Mouse (Mus musculus) lung, embryonic 16.5 days (tissue): ENCODE results near the gene Abcc1. TPM values are rescaled to one million over a fixed set of nuclear protein-coding genes. Genes with fewer than 3 reads are reported as not detected.

ENCODE experiments used
- ATAC-seq: fragments of 200-750 bp; cut with Nextera tagmentation; 2 replicates; pipeline ENCODE4 v1.8.0; 2017; ENCODE audit warnings: low read depth, mild to moderate bottlenecking, moderate library complexity
- H3K27ac ChIP-seq: fragments of 300-500 bp; sonication (generic); 2 replicates; pipeline ENCODE4 v1.5.1; 2014; ENCODE audit warnings: mild to moderate bottlenecking, control low read depth, low read length
- H3K27me3 ChIP-seq: fragments of 300-500 bp; sonication (generic); 2 replicates; pipeline ENCODE4 v1.6.1; 2014; ENCODE audit warnings: low read depth, low read length, mixed read lengths; ENCODE audit not compliant: control insufficient read depth, insufficient read depth
- H3K36me3 ChIP-seq: fragments of 300-500 bp; sonication (generic); 2 replicates; pipeline ENCODE4 v1.6.1; 2014; ENCODE audit warnings: low read length; ENCODE audit not compliant: control insufficient read depth, insufficient read depth
- H3K4me1 ChIP-seq: fragments of 300-500 bp; sonication (generic); replicated peaks from 2 replicates; pipeline ENCODE4 v1.6.1; 2014; ENCODE audit warnings: low read length, mixed read lengths; ENCODE audit not compliant: control insufficient read depth, insufficient read depth
- H3K4me2 ChIP-seq: fragments of 300-500 bp; sonication (generic); 2 replicates; pipeline ENCODE4 v1.6.1; 2014; ENCODE audit warnings: low read depth, low read length, control low read depth
- H3K4me3 ChIP-seq: fragments of 300-500 bp; sonication (generic); 2 replicates; pipeline ENCODE4 v1.5.1; 2014; ENCODE audit warnings: mild to moderate bottlenecking, low read length, control low read depth
- H3K9ac ChIP-seq: fragments of 300-500 bp; sonication (generic); 2 replicates; pipeline ENCODE4 v1.6.1; 2014; ENCODE audit warnings: low read length, control low read depth
- H3K9me3 ChIP-seq: fragments of 300-500 bp; sonication (generic); 2 replicates; pipeline ENCODE4 v1.6.1; 2016; ENCODE audit warnings: low read length; ENCODE audit not compliant: control insufficient read depth
- WGBS: fragments of 180-500 bp; shearing (Covaris S2); extraction: QIAGEN DNeasy Blood & Tissue Kit; methylation state at CpG from one replicate; pipeline ENCODE4 v1.1.7; 2014; 5-methylcytosine and 5-hydroxymethylcytosine counted together
- polyA plus RNA-seq: library from polyadenylated mRNA; unstranded; fragments of >200 nt; fragmentation: Nextera tagmentation; extraction: Ambion mirVana; gene quantifications from 2 replicates; pipeline ENCODE4 v1.2.1, GENCODE M21; 2015

Gene Abcc1
- polyA plus RNA-seq, 1 experiment from 2014 or later = 9.2 TPM

DNA sequence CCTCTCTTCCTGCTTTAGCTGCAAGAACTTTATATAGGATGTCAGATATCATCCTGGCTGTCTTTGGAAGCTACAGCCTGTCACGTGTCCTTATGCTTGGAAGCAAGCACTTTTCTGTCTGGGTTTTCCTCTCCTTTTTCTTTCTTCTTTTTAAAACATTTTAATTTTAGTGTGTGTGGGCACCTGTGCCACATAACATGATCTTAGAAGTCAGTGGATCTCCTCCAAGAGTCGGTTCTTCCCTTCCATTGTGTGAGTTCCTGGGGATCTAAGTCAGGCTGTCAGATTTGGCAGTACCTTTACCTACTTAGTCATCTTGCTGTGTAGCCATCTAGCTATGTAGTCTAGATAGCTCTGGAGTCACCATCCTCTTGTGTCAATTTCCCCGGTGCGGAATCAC lies 37.9 kb downstream of the Abcc1 start:
- 90% methylated on average over 4 of the region's 4 CpGs for WGBS
- no peak overlapping the region for H3K4me3 ChIP-seq

DNA sequence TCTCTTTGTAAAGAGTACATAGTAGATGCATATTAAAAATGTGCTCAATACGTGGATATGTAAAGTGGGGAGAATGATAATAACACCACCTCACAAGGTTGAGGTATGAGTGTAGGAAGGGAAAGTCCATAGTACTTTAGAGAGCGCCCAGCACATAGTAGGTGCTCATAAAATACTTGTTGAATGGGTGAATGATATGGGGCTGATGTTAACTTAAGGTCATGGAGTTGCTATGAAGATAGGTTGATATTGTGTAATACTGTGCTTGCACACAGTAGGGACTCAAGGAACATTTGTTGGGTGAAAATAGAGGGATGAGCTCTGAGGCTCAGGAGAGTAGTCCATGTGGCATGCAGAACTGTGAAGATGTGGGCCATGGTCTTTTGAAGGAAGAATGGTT lies 42.1 kb downstream of the Abcc1 start:
- Histone ChIP-seq H3K9me3 (no peaks in the 10 kb centered on the region), H3K4me1 (no peaks in the 10 kb centered on the region), H3K36me3 (peaks cover 2% of the 10 kb centered on the region; the same call in 1 of the 2 replicates), H3K27ac (no peak overlapping the region), H3K27me3 (no peaks in the 10 kb centered on the region), H3K4me3 (no peak overlapping the region), H3K4me2 (no peak overlapping the region), H3K9ac (no peak overlapping the region)
- WGBS = 87% methylated on average over 2 of the region's 2 CpGs
- no peak for ATAC-seq

More for the DNA sequence above, 37.9 kb downstream of the Abcc1 start:
- H3K36me3 ChIP-seq = no peaks in the 10 kb centered on the region
- H3K27ac ChIP-seq = no peak overlapping the region
- H3K9me3 ChIP-seq = no peaks in the 10 kb centered on the region
- no peak overlapping the region for H3K9ac ChIP-seq
- H3K4me1 ChIP-seq = no peaks in the 10 kb centered on the region
- no peak overlapping the region for H3K4me2 ChIP-seq
- H3K27me3 ChIP-seq = no peaks in the 10 kb centered on the region
- no peak for ATAC-seq

DNA sequence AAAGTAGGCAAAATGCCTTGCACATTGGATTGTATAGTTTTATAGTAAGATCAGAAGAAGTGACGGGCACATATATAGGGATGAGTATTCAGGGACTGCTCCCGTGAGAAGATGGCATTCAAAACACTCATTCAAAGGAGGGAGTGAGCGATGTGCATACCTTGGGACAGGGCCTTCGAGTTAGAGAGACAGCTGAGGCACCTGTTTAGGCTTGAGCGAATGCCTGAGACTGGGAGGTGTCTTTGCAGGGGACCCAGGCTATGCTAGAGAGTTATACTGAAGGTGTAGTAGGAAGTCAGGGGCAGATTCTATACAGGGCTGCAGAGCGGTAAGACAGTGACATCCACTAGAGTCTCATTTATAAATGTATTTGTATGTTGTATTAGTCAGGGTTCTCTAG lies 44.3 kb downstream of the Abcc1 start:
- peaks cover 3% of the 10 kb centered on the region; the same call in 1 of the 2 replicates for H3K36me3 ChIP-seq
- WGBS = 93% methylated on average over 6 of the region's 6 CpGs

DNA sequence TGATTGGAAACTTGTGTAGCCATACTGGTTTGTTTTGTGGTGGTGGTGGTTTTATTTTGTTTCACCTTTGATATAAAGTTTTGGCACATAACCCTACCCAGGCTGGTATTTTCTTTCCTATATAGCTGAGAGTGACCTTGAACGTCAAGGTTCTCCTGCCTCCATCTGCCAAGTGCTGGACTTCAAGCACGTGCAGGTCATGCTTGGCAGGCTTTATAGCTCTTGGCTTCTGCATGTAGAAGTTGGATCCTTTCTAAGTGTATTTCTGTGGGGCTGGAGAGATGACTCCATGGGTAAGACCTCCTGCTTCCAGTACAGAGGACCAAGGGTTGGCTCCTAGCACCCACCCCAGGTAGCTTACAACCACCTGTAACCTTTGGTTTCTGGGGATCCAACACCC lies 47.8 kb downstream of the Abcc1 start:
- H3K27me3 ChIP-seq = no peaks in the 10 kb centered on the region
- WGBS = 79% methylated on average over 2 of the region's 2 CpGs
- H3K9ac ChIP-seq = no peak overlapping the region
- no peak overlapping the region for H3K4me2 ChIP-seq
- H3K36me3 ChIP-seq = peaks cover 11% of the 10 kb centered on the region
- no peak for ATAC-seq
- H3K4me3 ChIP-seq = no peak overlapping the region
- no peak overlapping the region for H3K27ac ChIP-seq
- H3K9me3 ChIP-seq = no peaks in the 10 kb centered on the region
- no peaks in the 10 kb centered on the region for H3K4me1 ChIP-seq

More for the DNA sequence above, 44.3 kb downstream of the Abcc1 start:
- Histone ChIP-seq H3K27me3 (no peaks in the 10 kb centered on the region), H3K4me1 (no peaks in the 10 kb centered on the region), H3K4me3 (no peak overlapping the region), H3K4me2 (no peak overlapping the region), H3K9ac (no peak overlapping the region), H3K9me3 (no peaks in the 10 kb centered on the region), H3K27ac (no peak overlapping the region)
- no peak for ATAC-seq

- WGBS = 82% methylated on average over 3 of the region's 3 CpGs
Observed at GRCm38 (mm10) chr16:14409776-14410175, 48.4 kb downstream of the Abcc1 start.

DNA sequence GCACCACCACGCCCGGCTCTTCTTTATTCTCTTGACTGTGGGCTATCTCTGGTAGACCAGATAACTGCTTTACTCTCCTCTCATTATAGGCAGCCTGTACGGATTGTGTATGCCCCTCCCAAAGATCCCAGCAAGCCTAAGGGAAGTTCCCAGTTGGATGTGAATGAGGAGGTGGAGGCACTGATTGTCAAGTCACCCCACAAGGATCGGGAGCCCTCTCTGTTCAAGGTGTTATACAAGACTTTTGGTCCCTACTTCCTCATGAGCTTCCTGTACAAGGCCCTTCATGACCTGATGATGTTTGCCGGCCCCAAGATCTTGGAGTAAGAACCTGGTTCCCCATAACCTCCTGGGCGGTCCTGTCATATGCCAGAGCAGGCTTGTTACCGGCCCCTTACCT lies 49.3 kb downstream of the Abcc1 start:
- no peak for ATAC-seq
- Histone ChIP-seq H3K4me1 (no peaks in the 10 kb centered on the region), H3K27me3 (no peaks in the 10 kb centered on the region), H3K27ac (no peak overlapping the region), H3K4me3 (no peak overlapping the region), H3K9me3 (no peaks in the 10 kb centered on the region), H3K9ac (no peak overlapping the region), H3K4me2 (no peak overlapping the region), H3K36me3 (peaks cover 11% of the 10 kb centered on the region)
- WGBS = 91% methylated on average over 7 of the region's 7 CpGs

More at GRCm38 (mm10) chr16:14409776-14410175, 48.4 kb downstream of the Abcc1 start:
- Histone ChIP-seq H3K4me1 (no peaks in the 10 kb centered on the region), H3K9me3 (no peaks in the 10 kb centered on the region), H3K4me3 (no peak overlapping the region), H3K27me3 (no peaks in the 10 kb centered on the region), H3K9ac (no peak overlapping the region), H3K27ac (no peak overlapping the region), H3K36me3 (peaks cover 11% of the 10 kb centered on the region), H3K4me2 (no peak overlapping the region)
- ATAC-seq = no peak

- Histone ChIP-seq H3K27ac (no peak overlapping the region), H3K9me3 (no peaks in the 10 kb centered on the region), H3K4me2 (no peak overlapping the region), H3K9ac (no peak overlapping the region), H3K36me3 (peaks cover 11% of the 10 kb centered on the region), H3K4me1 (no peaks in the 10 kb centered on the region), H3K4me3 (no peak overlapping the region), H3K27me3 (no peaks in the 10 kb centered on the region)
- no peak for ATAC-seq
- 88% methylated on average over 7 of the region's 7 CpGs for WGBS
Observed at GRCm38 (mm10) chr16:14411156-14411555, 49.8 kb downstream of the Abcc1 start.

GRCm38 (mm10) chr16:14412551-14412950 lies 51.2 kb downstream of the Abcc1 start:
- Histone ChIP-seq H3K9me3 (no peaks in the 10 kb centered on the region), H3K36me3 (peaks cover 10% of the 10 kb centered on the region), H3K9ac (no peak overlapping the region), H3K4me2 (no peak overlapping the region), H3K27ac (no peak overlapping the region), H3K4me1 (no peaks in the 10 kb centered on the region), H3K27me3 (no peaks in the 10 kb centered on the region), H3K4me3 (no peak overlapping the region)
- no peak for ATAC-seq
- 92% methylated on average over 5 of the region's 5 CpGs for WGBS

DNA sequence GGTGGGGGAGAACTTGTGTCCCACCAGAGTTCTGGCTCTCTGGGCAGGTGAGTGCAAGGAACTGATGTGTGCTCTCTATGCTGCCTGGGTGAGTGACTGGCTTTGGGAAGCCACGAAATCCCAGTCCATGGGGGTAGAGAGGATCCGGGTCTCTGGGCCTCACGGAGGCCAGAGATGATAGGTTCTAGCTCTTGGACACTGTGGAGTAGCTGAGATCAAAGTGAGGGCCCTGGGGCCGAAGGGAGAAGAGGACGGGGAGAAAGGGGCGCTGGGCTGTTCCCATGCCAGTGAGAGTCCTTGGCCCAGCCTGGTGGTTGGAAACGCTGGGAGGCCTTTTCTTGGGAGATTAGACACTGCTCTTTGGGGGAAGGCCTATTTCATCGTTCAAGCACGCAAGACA lies 53.8 kb downstream of the Abcc1 start:
- no peak overlapping the region for H3K27ac ChIP-seq
- no peaks in the 10 kb centered on the region for H3K4me1 ChIP-seq
- no peak overlapping the region for H3K4me3 ChIP-seq
- WGBS = 87% methylated on average over 9 of the region's 9 CpGs
- no peak overlapping the region for H3K9ac ChIP-seq
- no peak overlapping the region for H3K4me2 ChIP-seq
- ATAC-seq = no peak
- no peaks in the 10 kb centered on the region for H3K9me3 ChIP-seq
- H3K27me3 ChIP-seq = no peaks in the 10 kb centered on the region
- peaks cover 10% of the 10 kb centered on the region; the same call in 1 of the 2 replicates for H3K36me3 ChIP-seq
